26 mouse cellular contexts compared by ENCODE assay signal in the genomic region with DNA sequence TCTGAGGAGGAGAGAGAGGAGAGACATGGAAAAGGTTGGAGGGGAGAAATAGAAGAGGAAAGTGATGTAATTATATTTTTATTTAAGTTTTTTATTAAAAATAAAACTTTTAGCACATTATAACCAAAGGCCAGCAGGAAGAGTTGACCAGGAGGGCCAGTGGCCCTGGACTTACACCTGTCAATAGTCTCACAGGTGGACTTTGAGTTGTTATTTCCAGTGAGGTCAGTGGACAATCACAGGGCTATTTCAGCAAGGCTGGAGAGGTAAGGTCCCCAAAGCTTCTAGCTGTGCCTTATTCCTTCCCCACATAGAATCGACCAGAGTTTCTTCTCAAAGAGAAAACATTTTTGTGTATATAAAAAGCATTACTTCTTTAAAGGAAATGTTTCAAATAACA. TPM values are rescaled to one million over a fixed set of nuclear protein-coding genes. Genes with fewer than 3 reads are reported as not detected.
DNase-seq lines count a peak whose midpoint lies in the region; ATAC-seq and TF ChIP-seq lines count a peak whose summit lies in the region.
"Had no signal": no experiment of that assay in that cellular context is flagged by ENCODE, and none has a peak within 500 bp of the region (broad histone marks: within the 10 kb centered on the region; RNA-seq: fewer than 3 reads in every experiment).

No protein-coding gene starts in this region.

- H3K4me1 ChIP-seq in intestine, postnatal 0 days (replicated peaks; ENCODE audit: control insufficient read depth, insufficient read depth, low read length) = 0 out of 2 replicates have a peak, but pooled peaks cover 6% of the 10 kb centered on the region
- peaks cover 8% of the 10 kb centered on the region for H3K4me1 ChIP-seq in intestine, embryonic 15.5 days (replicated peaks)
- no peaks in the 10 kb centered on the region for H3K4me1 ChIP-seq in liver, embryonic 15.5 days (replicated peaks)
- peaks cover 18% of the 10 kb centered on the region; the same call in 1 of the 2 replicates for H3K4me1 ChIP-seq in liver, embryonic 12.5 days
- no peaks in the 10 kb centered on the region for H3K4me1 ChIP-seq in midbrain, embryonic 11.5 days (ENCODE audit: control insufficient read depth, insufficient read depth, low read length)
- H3K4me1 ChIP-seq in midbrain, embryonic 13.5 days (replicated peaks) = no peaks in the 10 kb centered on the region

- H3K4me3 ChIP-seq in intestine, postnatal 0 days (ENCODE audit: low read depth, low read length) = no peak overlapping the region
- no peak overlapping the region for H3K4me3 ChIP-seq in intestine, embryonic 15.5 days (replicated peaks)
- H3K4me3 ChIP-seq in liver, embryonic 15.5 days (replicated peaks) = no peak overlapping the region
- H3K4me3 ChIP-seq in liver, embryonic 12.5 days = no peak overlapping the region
- no peak overlapping the region for H3K4me3 ChIP-seq in midbrain, embryonic 11.5 days (ENCODE audit: low read depth, low read length)
- no peak overlapping the region for H3K4me3 ChIP-seq in midbrain, embryonic 13.5 days (replicated peaks)
- H3K4me3 ChIP-seq: embryonic facial prominence, embryonic 10.5 days; embryonic facial prominence, embryonic 12.5 days; forebrain, embryonic 13.5 days had no signal

- H3K36me3 ChIP-seq in intestine, postnatal 0 days (ENCODE audit: control insufficient read depth, insufficient read depth) = no peaks in the 10 kb centered on the region
- no peaks in the 10 kb centered on the region for H3K36me3 ChIP-seq in intestine, embryonic 15.5 days
- no peaks in the 10 kb centered on the region for H3K36me3 ChIP-seq in liver, embryonic 15.5 days (replicated peaks)
- peaks cover 4% of the 10 kb centered on the region; the same call in 1 of the 2 replicates for H3K36me3 ChIP-seq in liver, embryonic 12.5 days
- no peaks in the 10 kb centered on the region for H3K36me3 ChIP-seq in midbrain, embryonic 11.5 days (ENCODE audit: control insufficient read depth, insufficient read depth, low read length)
- no peaks in the 10 kb centered on the region for H3K36me3 ChIP-seq in midbrain, embryonic 13.5 days
- H3K36me3 ChIP-seq: embryonic facial prominence, embryonic 10.5 days; embryonic facial prominence, embryonic 12.5 days; G1E had no signal

- no peaks in the 10 kb centered on the region for H3K9me3 ChIP-seq in intestine, postnatal 0 days (ENCODE audit: control insufficient read depth)
- H3K9me3 ChIP-seq in intestine, embryonic 15.5 days = no peaks in the 10 kb centered on the region
- H3K9me3 ChIP-seq in liver, embryonic 15.5 days (replicated peaks) = no peaks in the 10 kb centered on the region
- H3K9me3 ChIP-seq in liver, embryonic 12.5 days (replicated peaks) = no peaks in the 10 kb centered on the region
- H3K9me3 ChIP-seq in midbrain, embryonic 11.5 days (ENCODE audit: control insufficient read depth, low read length) = no peaks in the 10 kb centered on the region
- H3K9me3 ChIP-seq in midbrain, embryonic 13.5 days = no peaks in the 10 kb centered on the region
- H3K9me3 ChIP-seq: embryonic facial prominence, embryonic 10.5 days; embryonic facial prominence, embryonic 12.5 days; forebrain, embryonic 13.5 days; G1E had no signal

- peak overlapping the region; percentile 35 for H3K27ac ChIP-seq in intestine, postnatal 0 days (ENCODE audit: low read depth, low read length)
- no peak overlapping the region for H3K27ac ChIP-seq in intestine, embryonic 15.5 days
- peak overlapping the region; percentile 46 for H3K27ac ChIP-seq in liver, embryonic 15.5 days (replicated peaks)
- H3K27ac ChIP-seq in liver, embryonic 12.5 days = no peak overlapping the region
- H3K27ac ChIP-seq in midbrain, embryonic 11.5 days (ENCODE audit: low read depth, low read length) = no peak overlapping the region
- no peak overlapping the region for H3K27ac ChIP-seq in midbrain, embryonic 13.5 days
- H3K27ac ChIP-seq: embryonic facial prominence, embryonic 10.5 days; embryonic facial prominence, embryonic 12.5 days; forebrain, embryonic 13.5 days had no signal

- H3K4me2 ChIP-seq in intestine, postnatal 0 days (replicated peaks; ENCODE audit: low read depth) = no peak overlapping the region
- H3K4me2 ChIP-seq in intestine, embryonic 15.5 days (replicated peaks) = no peak overlapping the region
- H3K4me2 ChIP-seq in liver, embryonic 15.5 days = no peak overlapping the region
- no peak overlapping the region for H3K4me2 ChIP-seq in liver, embryonic 12.5 days
- H3K4me2 ChIP-seq in midbrain, embryonic 11.5 days = no peak overlapping the region
- no peak overlapping the region for H3K4me2 ChIP-seq in midbrain, embryonic 13.5 days (replicated peaks)
- H3K4me2 ChIP-seq: embryonic facial prominence, embryonic 12.5 days; forebrain, embryonic 13.5 days had no signal

- DNase-seq in kidney, adult 9 months = peak; percentile 65
- DNase-seq in kidney, postnatal 10 days = no peak
- peak; percentile 31 for DNase-seq in midbrain, embryonic 11.5 days (ENCODE audit: low spot score, missing footprints)
- DNase-seq: adrenal gland, adult 8-10 months; adrenal gland, postnatal 14 days; adrenal gland, postnatal 36 days; B cell, adult 2 months; cerebellum, adult 11-12 months; cerebellum, adult 2 months; cerebellum, adult 9-10 months; cerebellum, postnatal 10 days; cerebellum, postnatal 25 days had no signal

- 0 out of 2 replicates have a peak, but pooled peaks have one; percentile 37 for ATAC-seq in intestine, postnatal 0 days
- ATAC-seq in intestine, embryonic 15.5 days = no peak
- ATAC-seq in liver, embryonic 15.5 days (ENCODE audit: insufficient read depth) = no peak
- no peak for ATAC-seq in liver, embryonic 12.5 days
- no peak for ATAC-seq in midbrain, embryonic 11.5 days (ENCODE audit: low FRiP score)
- no peak for ATAC-seq in midbrain, embryonic 13.5 days
- ATAC-seq: activated CD4-positive, CD25-positive, alpha-beta regulatory T cell, adult 4 months; CD4-positive, CD25-positive, alpha-beta regulatory T cell, adult 4 months; forebrain, embryonic 13.5 days; Patski had no signal

- H3K9ac ChIP-seq in intestine, postnatal 0 days (ENCODE audit: low read depth, low read length) = no peak overlapping the region
- H3K9ac ChIP-seq in intestine, embryonic 15.5 days = no peak overlapping the region
- H3K9ac ChIP-seq in liver, embryonic 15.5 days = no peak overlapping the region
- H3K9ac ChIP-seq in liver, embryonic 12.5 days = no peak overlapping the region
- H3K9ac ChIP-seq in midbrain, embryonic 11.5 days (ENCODE audit: low read length) = no peak overlapping the region
- H3K9ac ChIP-seq in midbrain, embryonic 13.5 days (replicated peaks) = no peak overlapping the region
- H3K9ac ChIP-seq: embryonic facial prominence, embryonic 12.5 days; forebrain, embryonic 13.5 days had no signal

- H3K27me3 ChIP-seq in intestine, postnatal 0 days (replicated peaks; ENCODE audit: control insufficient read depth, insufficient read depth, low read length) = no peaks in the 10 kb centered on the region
- no peaks in the 10 kb centered on the region for H3K27me3 ChIP-seq in intestine, embryonic 15.5 days (replicated peaks)
- H3K27me3 ChIP-seq in liver, embryonic 15.5 days = no peaks in the 10 kb centered on the region
- peaks cover 9% of the 10 kb centered on the region for H3K27me3 ChIP-seq in liver, embryonic 12.5 days (replicated peaks)
- H3K27me3 ChIP-seq in midbrain, embryonic 11.5 days (ENCODE audit: control insufficient read depth, insufficient read depth, low read length) = no peaks in the 10 kb centered on the region
- no peaks in the 10 kb centered on the region for H3K27me3 ChIP-seq in midbrain, embryonic 13.5 days
- H3K27me3 ChIP-seq: embryonic facial prominence, embryonic 12.5 days; forebrain, embryonic 13.5 days; Patski had no signal

- no peak for TF ChIP-seq CTCF in intestine, postnatal 0 days (IDR thresholded peaks at IDR 0.05; ENCODE audit: low read depth)

- 94% methylated on average over 1 of the region's 1 CpGs for WGBS in intestine, postnatal 0 days
- 93% methylated on average over 1 of the region's 1 CpGs for WGBS in intestine, embryonic 15.5 days
- 37% methylated on average over 1 of the region's 1 CpGs for WGBS in liver, embryonic 15.5 days (ENCODE audit: insufficient replicate concordance)
- WGBS in liver, embryonic 12.5 days (ENCODE audit: insufficient replicate concordance) = 53% methylated on average over 1 of the region's 1 CpGs
- 85% methylated on average over 1 of the region's 1 CpGs for WGBS in midbrain, embryonic 11.5 days
- 87% methylated on average over 1 of the region's 1 CpGs for WGBS in midbrain, embryonic 13.5 days

RNA-seq across cellular contexts. Expression of gene 4933411K16Rik, which starts 1.8 kb away (rescaled TPM):
- 0.08 TPM in 1 of 2 replicates, not detected in the other for polyA plus RNA-seq in intestine, postnatal 0 days (2015; fragmentation: Nextera tagmentation; extraction: Ambion mirVana)
- not detected in 2 replicates for polyA plus RNA-seq in intestine, embryonic 15.5 days (2015; fragmentation: Nextera tagmentation; extraction: Ambion mirVana)
- 0.22 and 0.26 TPM in 2 replicates for polyA plus RNA-seq in liver, embryonic 15.5 days (2015; fragmentation: Nextera tagmentation; extraction: Ambion mirVana)
- 0.08 TPM in 1 of 2 replicates, not detected in the other for polyA plus RNA-seq in liver, embryonic 12.5 days (2016; fragmentation: Nextera tagmentation; extraction: Ambion mirVana)
- 0.10 TPM in 1 of 2 replicates, not detected in the other for polyA plus RNA-seq in midbrain, embryonic 11.5 days (2014; fragmentation: Nextera tagmentation; extraction: Ambion mirVana)
- polyA plus RNA-seq in midbrain, embryonic 13.5 days (2015; fragmentation: Nextera tagmentation; extraction: Ambion mirVana) = not detected in 2 replicates
- polyA plus RNA-seq: activated CD4-positive, CD25-positive, alpha-beta regulatory T cell, adult 4 months; CD4-positive, CD25-positive, alpha-beta regulatory T cell, adult 4 months; embryonic facial prominence, embryonic 12.5 days; embryonic facial prominence, embryonic 14.5 days; forebrain, embryonic 13.5 days; G1E had no signal

RNA-seq across cellular contexts. Expression of gene Hoga1, which starts 4.8 kb away (rescaled TPM):
- 16.2 and 17.6 TPM in 2 replicates for polyA plus RNA-seq in intestine, postnatal 0 days (2015; fragmentation: Nextera tagmentation; extraction: Ambion mirVana)
- 1.6 and 1.7 TPM in 2 replicates for polyA plus RNA-seq in intestine, embryonic 15.5 days (2015; fragmentation: Nextera tagmentation; extraction: Ambion mirVana)
- 50.6 and 59.0 TPM in 2 replicates for polyA plus RNA-seq in liver, embryonic 15.5 days (2015; fragmentation: Nextera tagmentation; extraction: Ambion mirVana)
- 11.6 and 11.9 TPM in 2 replicates for polyA plus RNA-seq in liver, embryonic 12.5 days (2016; fragmentation: Nextera tagmentation; extraction: Ambion mirVana)
- 0.80 and 1.2 TPM in 2 replicates for polyA plus RNA-seq in midbrain, embryonic 11.5 days (2014; fragmentation: Nextera tagmentation; extraction: Ambion mirVana)
- polyA plus RNA-seq in midbrain, embryonic 13.5 days (2015; fragmentation: Nextera tagmentation; extraction: Ambion mirVana) = 0.58 and 0.89 TPM in 2 replicates
- polyA plus RNA-seq: activated CD4-positive, CD25-positive, alpha-beta regulatory T cell, adult 4 months; CD4-positive, CD25-positive, alpha-beta regulatory T cell, adult 4 months; G1E had no signal

RNA-seq across cellular contexts. Expression of gene Ankrd2, which starts 14.5 kb away (rescaled TPM):
- 0.42 TPM in 1 of 2 replicates, not detected in the other for polyA plus RNA-seq in intestine, postnatal 0 days (2015; fragmentation: Nextera tagmentation; extraction: Ambion mirVana)
- polyA plus RNA-seq in intestine, embryonic 15.5 days (2015; fragmentation: Nextera tagmentation; extraction: Ambion mirVana) = 0.18 TPM in 1 of 2 replicates, not detected in the other
- polyA plus RNA-seq in liver, embryonic 15.5 days (2015; fragmentation: Nextera tagmentation; extraction: Ambion mirVana) = 0.17 and 0.21 TPM in 2 replicates
- polyA plus RNA-seq in liver, embryonic 12.5 days (2016; fragmentation: Nextera tagmentation; extraction: Ambion mirVana) = 0.11 and 0.20 TPM in 2 replicates
- not detected in 2 replicates for polyA plus RNA-seq in midbrain, embryonic 11.5 days (2014; fragmentation: Nextera tagmentation; extraction: Ambion mirVana)
- 0.19 and 0.31 TPM in 2 replicates for polyA plus RNA-seq in midbrain, embryonic 13.5 days (2015; fragmentation: Nextera tagmentation; extraction: Ambion mirVana)
- polyA plus RNA-seq: activated CD4-positive, CD25-positive, alpha-beta regulatory T cell, adult 4 months; CD4-positive, CD25-positive, alpha-beta regulatory T cell, adult 4 months; forebrain, embryonic 11.5 days; G1E had no signal

RNA-seq across cellular contexts. Expression of gene Morn4, which starts 35.9 kb away (rescaled TPM):
- 14.5 and 15.9 TPM in 2 replicates for polyA plus RNA-seq in intestine, postnatal 0 days (2015; fragmentation: Nextera tagmentation; extraction: Ambion mirVana)
- polyA plus RNA-seq in intestine, embryonic 15.5 days (2015; fragmentation: Nextera tagmentation; extraction: Ambion mirVana) = 15.4 and 16.5 TPM in 2 replicates
- 1.4 TPM in 2 replicates for polyA plus RNA-seq in liver, embryonic 15.5 days (2015; fragmentation: Nextera tagmentation; extraction: Ambion mirVana)
- polyA plus RNA-seq in liver, embryonic 12.5 days (2016; fragmentation: Nextera tagmentation; extraction: Ambion mirVana) = 4.4 and 4.6 TPM in 2 replicates
- polyA plus RNA-seq in midbrain, embryonic 11.5 days (2014; fragmentation: Nextera tagmentation; extraction: Ambion mirVana) = 65.1 and 65.6 TPM in 2 replicates
- polyA plus RNA-seq in midbrain, embryonic 13.5 days (2015; fragmentation: Nextera tagmentation; extraction: Ambion mirVana) = 128 TPM in 2 replicates
- polyA plus RNA-seq: activated CD4-positive, CD25-positive, alpha-beta regulatory T cell, adult 4 months had no signal

RNA-seq across cellular contexts. Expression of gene Pi4k2a, which starts 40.0 kb away (rescaled TPM):
- 47.2 and 52.2 TPM in 2 replicates for polyA plus RNA-seq in intestine, postnatal 0 days (2015; fragmentation: Nextera tagmentation; extraction: Ambion mirVana)
- polyA plus RNA-seq in intestine, embryonic 15.5 days (2015; fragmentation: Nextera tagmentation; extraction: Ambion mirVana) = 23.4 and 23.6 TPM in 2 replicates
- polyA plus RNA-seq in liver, embryonic 15.5 days (2015; fragmentation: Nextera tagmentation; extraction: Ambion mirVana) = 10.5 and 11.1 TPM in 2 replicates
- 17.3 and 18.7 TPM in 2 replicates for polyA plus RNA-seq in liver, embryonic 12.5 days (2016; fragmentation: Nextera tagmentation; extraction: Ambion mirVana)
- 19.9 and 22.1 TPM in 2 replicates for polyA plus RNA-seq in midbrain, embryonic 11.5 days (2014; fragmentation: Nextera tagmentation; extraction: Ambion mirVana)
- 23.6 and 29.9 TPM in 2 replicates for polyA plus RNA-seq in midbrain, embryonic 13.5 days (2015; fragmentation: Nextera tagmentation; extraction: Ambion mirVana)

Comparison
In these comparisons a context has a peak if more than half of its experiments do, and no peak if none do; other contexts are left out.
1. H3K27ac ChIP-seq: peak in intestine, postnatal 0 days (single experiment) and liver, embryonic 15.5 days (single experiment); none in intestine, embryonic 15.5 days (single experiment), liver, embryonic 12.5 days (single experiment), midbrain, embryonic 11.5 days (single experiment) and midbrain, embryonic 13.5 days (single experiment).